Mouse (Mus musculus): ENCODE measurements around the gene Xlr5b.
"Not testable (repeated sequence)": the region's sequence is repeated elsewhere in the genome, so short reads cannot be mapped to it uniquely, and the experiment has no call there.

The Xlr5b gene

GRCm38 (mm10) chrX:73148496-73148895 is at the start of gene Xlr5b:
TSS of gene Xlr5b (plus strand) at chrX:73148796.
- DNase-seq (ENCODE audit: low spot score in 2 of 2) = not testable (repeated sequence)

- not testable (repeated sequence) for DNase-seq (ENCODE audit: low spot score in 2 of 2)
These were observed 31.8 kb upstream of the Xlr5b start, which contains the start of gene Gm14685 for GRCm38 (mm10) chrX:73116747-73117146. TSS of gene Gm14685 (plus strand) at chrX:73117047.

- DNase-seq (ENCODE audit: low spot score in 2 of 2) = not testable (repeated sequence)
These were observed 25.5 kb upstream of the Xlr5b start for GRCm38 (mm10) chrX:73122859-73123829.

GRCm38 (mm10) chrX:73143218-73143618 is 5.4 kb upstream of the Xlr5b start:
- DNase-seq (ENCODE audit: low spot score in 2 of 2) = not testable (repeated sequence)

- DNase-seq (ENCODE audit: low spot score in 2 of 2) = not testable (repeated sequence)
These were observed 754 bp downstream of the Xlr5b start, which contains the start of gene DXBay18 for GRCm38 (mm10) chrX:73149350-73149749. TSS of gene DXBay18 (minus strand) at chrX:73149450.

GRCm38 (mm10) chrX:73176889-73177288 is 28.3 kb downstream of the Xlr5b start, which contains the start of gene Spin2d:
TSS of gene Spin2d (minus strand) at chrX:73176989.
- not testable (repeated sequence) for DNase-seq (ENCODE audit: low spot score in 2 of 2)

- peak in 1 of 2 experiments; percentile 6 for DNase-seq (ENCODE audit: low spot score in 2 of 2)
These were observed 43.3 kb downstream of the Xlr5b start, which contains the start of gene Xlr3b for GRCm38 (mm10) chrX:73191934-73192333. TSS of gene Xlr3b (plus strand) at chrX:73192207.

Measured in frontal cortex, postnatal 10 days (tissue).